Mouse (Mus musculus): Measurements from ENCODE around the gene Entpd7. TPM values are rescaled to one million over a fixed set of nuclear protein-coding genes. Genes with fewer than 3 reads are reported as not detected.
A peak's percentile ranks its signal among the peaks of the same experiment; 100 is the strongest.

Gene Entpd7
- total RNA-seq, 2 experiments from 2014 or later = 7.7 to 17.8 TPM

DNA sequence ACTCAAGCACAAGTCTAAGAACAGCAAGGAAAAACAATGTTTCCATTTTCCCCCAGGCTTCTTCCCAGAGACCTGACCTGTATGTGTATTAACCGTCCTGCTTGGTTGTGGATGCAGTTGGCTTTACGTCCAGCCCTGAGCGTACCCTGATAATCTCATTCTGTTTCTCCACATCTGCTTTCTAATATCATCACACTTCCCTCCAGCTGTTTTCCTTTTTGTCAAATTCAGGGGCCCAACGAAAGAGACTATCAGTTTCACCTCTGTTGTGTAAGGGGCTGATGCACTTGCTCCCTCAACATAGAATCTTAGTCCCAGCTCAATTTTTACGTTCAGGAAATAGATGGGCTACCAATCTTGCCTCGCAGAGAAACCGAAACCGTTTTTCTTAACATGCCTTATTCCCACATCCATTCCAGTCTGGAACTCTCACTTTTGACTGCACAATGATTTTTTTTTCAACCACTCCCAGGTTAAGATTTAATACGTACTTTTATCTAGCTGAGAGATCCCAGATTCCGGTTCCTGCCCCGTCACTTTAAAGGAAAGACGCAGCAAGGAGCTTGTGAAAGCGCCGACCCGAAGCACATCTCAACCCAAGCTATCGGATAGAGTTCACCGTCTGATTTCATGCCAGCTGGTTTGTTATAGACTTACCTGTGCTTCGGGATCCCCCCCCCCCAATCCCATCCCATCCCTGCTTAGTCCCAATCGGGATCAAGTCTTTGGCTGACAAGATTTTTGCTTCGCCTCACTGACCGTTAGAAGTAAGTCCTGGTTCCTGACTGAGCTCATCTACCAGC lies 15.8 kb upstream of the Entpd7 start:
- ATAC-seq (ENCODE audit: poor library complexity, severe bottlenecking) = no peak

DNA sequence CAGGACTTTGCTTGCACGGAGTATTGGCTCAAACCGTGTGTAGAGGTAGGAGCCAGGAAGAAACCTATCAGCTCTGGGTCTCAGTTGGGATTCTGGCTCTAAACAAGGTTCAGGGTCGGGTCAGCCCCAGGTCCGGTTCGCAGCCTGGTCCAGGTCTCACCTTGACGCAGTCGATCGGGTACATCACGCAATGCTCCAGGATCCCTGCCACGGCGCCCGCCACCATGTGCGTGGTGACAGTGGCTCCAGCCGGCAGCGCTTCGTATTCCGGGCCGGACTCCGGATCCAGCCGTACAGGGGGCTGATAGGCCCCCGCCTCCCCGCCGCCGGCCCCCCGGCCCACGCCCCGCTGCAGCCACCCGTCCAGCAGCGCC lies 15.2 kb upstream of the Entpd7 start:
- ATAC-seq (ENCODE audit: poor library complexity, severe bottlenecking) = no peak

DNA sequence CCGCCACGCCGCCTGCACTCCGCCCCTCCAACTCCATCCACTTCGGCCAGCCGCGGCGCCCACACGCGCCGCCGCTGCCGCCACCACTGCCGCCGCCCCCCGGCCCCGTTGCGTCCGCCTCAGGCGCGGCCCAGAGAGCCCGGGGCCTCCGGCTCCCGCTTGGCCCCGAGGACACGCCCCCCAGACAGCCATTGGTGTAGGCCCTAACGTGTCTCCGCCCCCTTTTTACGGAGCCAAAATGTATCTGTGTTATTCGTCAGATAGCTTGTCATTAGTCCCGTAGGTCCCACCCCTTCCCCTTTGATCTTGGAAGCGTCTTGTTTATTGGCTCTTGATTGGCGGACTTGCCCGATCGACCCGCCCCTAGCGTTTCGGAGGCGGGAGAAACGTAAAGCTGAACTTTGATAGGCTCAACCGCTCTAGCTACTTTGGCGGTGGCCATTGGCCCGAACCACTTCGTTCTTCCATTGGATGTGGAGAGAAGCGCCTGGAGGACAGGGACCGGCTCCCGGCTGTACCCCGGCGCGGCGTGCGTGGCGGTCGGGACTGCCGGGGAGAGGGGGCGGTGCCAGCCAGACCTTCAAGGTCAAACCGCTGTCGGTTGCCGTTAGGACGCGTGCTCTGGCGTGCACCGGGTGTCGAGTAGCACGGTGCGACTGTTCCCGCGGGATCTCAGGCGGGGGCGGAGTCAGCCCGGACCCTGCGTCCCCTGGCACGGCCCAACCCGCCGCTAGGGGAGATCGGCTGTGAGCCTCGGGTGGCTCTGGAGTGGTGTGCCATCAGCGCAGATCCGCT lies 14.5 kb upstream of the Entpd7 start, which contains the start of gene Slc25a28:
Gene Slc25a28 (minus strand): TSS at position 152 of the 795 bp plus-strand sequence.
- ATAC-seq (ENCODE audit: poor library complexity, severe bottlenecking) = peak; percentile 81

GRCm38 (mm10) chr19:43675525-43676400 lies 13.7 kb upstream of the Entpd7 start:
- ATAC-seq (ENCODE audit: poor library complexity, severe bottlenecking) = no peak; the same call in 1 of the 2 replicates

DNA sequence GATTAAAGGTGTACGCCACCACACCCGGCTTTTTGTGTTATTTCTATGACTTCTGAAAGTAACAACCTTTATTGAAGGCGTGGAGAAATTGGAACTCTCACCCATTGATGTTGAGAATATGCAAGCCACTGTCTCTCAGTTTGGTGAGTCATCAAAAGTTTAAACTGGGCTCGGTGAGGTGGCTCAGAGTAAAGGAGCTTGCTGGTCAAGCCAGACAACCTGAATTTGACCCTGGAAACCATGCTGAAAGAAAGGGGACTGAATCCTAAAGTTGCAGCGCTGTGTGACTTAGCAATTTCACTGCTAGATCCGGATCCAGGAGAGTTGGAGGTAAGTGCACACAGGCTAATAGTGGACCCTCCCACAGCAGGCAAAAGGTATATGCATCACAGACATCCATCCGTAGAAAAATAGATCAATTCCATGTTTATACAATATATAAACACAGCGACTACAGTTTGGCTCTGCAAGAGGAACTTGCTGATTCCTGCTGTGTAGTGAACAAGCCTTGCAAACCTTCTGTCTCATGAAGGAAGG lies 10.9 kb upstream of the Entpd7 start:
- ATAC-seq (ENCODE audit: poor library complexity, severe bottlenecking) = no peak

GRCm38 (mm10) chr19:43679474-43679981 lies 9.9 kb upstream of the Entpd7 start:
- peak; percentile 52 for ATAC-seq (ENCODE audit: poor library complexity, severe bottlenecking)

DNA sequence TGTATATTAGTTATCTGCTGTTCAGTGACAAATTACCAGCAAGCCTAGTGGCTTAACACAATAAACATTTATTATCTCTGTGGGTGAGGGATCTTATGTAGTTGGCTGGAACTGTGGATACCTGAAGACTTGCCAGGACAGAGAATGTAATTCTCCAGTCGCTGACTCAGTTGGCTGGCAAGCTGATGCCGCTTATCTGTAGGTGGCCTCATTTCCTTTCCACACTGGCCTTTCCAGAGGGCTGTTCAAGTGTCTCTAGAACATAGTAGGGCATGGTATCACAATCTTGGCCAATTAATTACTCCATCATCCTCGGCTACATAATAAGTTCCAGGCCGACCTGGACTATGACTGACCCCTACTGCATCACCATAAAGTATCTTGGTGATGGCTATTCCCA lies 7.9 kb upstream of the Entpd7 start:
- ATAC-seq (ENCODE audit: poor library complexity, severe bottlenecking) = no peak

DNA sequence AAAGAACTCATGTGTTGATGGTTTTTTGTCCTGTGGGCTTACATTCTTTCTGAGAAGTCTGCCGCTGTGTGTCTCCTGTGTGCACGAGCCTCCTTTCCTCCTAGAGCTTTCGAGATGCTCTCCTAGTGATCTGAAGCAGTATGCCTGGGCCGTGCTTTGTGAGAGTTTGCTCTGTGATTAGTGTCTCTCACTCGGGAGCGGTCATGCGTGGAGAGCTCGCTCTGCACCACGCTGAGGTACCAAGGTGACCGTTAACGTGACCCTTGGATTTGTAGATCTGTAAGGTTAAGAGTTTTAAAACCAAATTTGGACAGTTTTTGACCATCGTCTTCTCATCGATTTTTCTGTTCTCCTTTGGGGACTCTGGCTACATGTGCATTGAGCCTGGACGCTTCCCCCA lies 3.3 kb downstream of the Entpd7 start:
- ATAC-seq (ENCODE audit: poor library complexity, severe bottlenecking) = no peak

DNA sequence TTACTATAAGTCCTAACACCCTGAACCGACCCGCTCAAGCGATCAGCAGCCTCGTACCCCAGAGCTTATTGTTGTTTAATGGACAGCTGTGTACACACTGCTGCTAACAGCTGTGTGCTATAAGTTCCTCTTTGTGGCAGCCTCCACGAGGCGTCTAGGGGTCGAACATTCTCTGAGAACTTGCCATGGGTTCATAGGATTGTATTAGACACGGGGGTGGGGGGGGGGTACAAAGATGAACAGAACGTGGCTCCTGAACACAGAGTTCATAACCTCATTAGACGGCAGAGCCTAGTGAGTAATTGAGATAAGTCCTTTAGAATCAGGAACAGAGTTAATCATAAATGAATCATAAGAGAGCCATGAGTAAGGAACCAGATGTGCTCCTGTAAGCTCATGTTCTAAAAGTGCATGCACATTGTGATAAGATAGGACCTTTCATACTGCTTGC lies 6.1 kb downstream of the Entpd7 start:
- no peak for ATAC-seq (ENCODE audit: poor library complexity, severe bottlenecking)

DNA sequence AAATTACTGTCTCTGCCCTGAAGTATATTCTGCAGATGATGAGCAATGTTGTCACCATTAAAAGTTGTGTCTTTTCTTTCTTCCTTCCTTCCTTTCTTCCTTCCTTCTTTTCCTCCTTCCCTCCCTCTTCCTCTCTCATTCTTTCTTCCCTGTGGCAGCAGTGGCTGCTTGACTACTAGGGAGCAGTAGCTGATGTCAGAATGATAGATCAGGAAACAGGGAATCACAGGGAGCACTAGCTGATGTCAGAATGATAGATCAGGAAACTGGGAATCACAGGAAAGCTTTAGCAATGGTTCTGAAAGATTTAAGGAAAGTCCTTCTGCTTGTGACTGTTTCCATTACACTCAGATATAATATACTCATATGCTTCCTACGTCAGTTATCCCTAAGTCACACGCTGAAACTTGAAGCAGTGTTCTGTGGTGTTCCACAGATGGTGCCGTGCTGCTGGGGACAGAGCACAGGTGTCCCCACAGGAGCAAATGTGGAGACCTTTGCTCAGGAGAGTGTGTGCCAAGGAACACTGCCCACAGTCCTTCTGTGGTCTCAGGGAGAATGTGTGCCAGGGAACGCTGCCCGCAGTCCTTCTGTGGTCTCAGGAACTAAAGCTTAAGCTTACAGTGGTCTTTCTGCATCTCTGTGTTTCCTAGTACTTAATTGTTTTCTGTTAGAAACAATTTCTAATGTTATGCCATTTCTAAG lies 8.3 kb downstream of the Entpd7 start:
- no peak for ATAC-seq (ENCODE audit: poor library complexity, severe bottlenecking)

DNA sequence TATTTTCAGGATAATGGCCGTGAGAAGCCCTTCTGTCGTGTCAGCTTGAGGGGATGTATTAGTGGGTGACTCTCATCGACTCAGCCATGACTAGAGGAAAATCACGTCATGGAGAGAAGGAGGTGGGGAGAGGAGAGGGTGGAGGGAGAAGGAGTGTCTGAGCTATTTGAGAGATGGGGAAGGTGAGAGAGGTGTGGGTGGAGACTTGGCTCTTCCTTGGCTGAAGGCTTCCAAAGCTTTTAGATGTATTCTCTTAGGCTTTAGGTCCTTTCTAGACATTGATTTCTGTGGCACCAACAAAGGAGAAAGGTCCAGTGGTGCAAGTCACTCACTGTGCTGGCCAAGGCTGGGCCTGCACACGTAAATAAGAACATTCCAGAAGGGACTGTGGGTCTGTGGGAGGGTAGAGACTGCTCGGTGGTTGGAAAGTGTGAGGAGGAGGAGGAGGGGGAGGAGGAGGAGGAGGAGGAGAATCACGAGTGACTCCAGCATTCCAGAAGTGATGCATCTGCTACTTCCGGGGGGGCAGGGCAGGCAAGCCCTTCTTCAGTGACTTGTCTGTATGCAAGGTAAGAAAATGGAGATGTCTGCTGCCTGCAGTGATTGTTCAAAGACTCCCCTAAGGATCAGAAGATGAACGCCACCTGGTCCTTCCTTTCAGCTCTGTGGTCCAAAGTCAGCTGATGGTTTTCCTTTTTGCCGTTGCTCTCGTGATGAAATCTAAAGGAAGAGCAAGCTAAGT lies 9.7 kb downstream of the Entpd7 start:
- no peak for ATAC-seq (ENCODE audit: poor library complexity, severe bottlenecking)

GRCm38 (mm10) chr19:43699763-43700155 lies 10.3 kb downstream of the Entpd7 start:
- no peak for ATAC-seq (ENCODE audit: poor library complexity, severe bottlenecking)

DNA sequence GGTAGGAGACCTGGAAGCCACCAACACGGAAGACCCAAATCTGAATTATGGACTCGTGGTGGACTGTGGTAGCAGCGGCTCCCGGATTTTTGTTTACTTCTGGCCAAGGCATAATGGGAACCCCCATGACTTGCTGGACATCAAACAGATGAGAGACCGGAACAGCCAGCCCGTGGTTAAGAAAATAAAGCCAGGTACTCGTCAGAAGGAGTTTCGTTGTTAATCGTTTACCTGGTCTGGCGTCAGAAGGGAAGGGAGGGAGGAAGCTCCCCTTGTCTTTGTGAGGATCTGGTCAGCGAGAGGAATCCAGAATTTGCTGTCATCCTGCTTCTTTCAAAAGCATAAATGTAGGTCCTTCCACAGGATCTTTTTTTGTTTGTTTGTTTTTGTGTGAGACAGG lies 14.7 kb downstream of the Entpd7 start:
- no peak for ATAC-seq (ENCODE audit: poor library complexity, severe bottlenecking)

GRCm38 (mm10) chr19:43704787-43705497 lies 15.5 kb downstream of the Entpd7 start:
- no peak for ATAC-seq (ENCODE audit: poor library complexity, severe bottlenecking)

- ATAC-seq (ENCODE audit: poor library complexity, severe bottlenecking) = no peak
These were observed 18.7 kb downstream of the Entpd7 start for GRCm38 (mm10) chr19:43708206-43708605.

- no peak for ATAC-seq (ENCODE audit: poor library complexity, severe bottlenecking)
These were observed 19.8 kb downstream of the Entpd7 start for GRCm38 (mm10) chr19:43709317-43709716.

GRCm38 (mm10) chr19:43711159-43711916 lies 21.9 kb downstream of the Entpd7 start:
- ATAC-seq (ENCODE audit: poor library complexity, severe bottlenecking) = peak; percentile 89

DNA sequence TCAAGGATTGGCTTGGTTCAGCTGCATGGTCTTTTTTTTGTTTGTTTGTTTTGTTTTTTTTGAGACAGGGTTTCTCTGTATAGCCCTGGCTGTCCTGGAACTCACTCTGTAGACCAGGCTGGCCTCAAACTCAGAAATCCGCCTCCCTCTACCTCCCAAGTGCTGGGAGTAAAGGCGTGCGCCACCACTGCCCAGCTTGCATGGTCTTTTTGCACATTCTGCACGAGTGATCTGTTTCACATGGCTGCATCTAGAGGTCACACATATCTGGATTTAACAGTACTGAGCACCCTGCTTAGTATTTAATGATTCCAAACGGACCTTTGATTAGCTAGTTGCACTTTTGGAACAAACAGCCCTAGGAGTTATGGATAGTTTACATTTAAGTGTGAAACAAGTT lies 22.5 kb downstream of the Entpd7 start:
- ATAC-seq (ENCODE audit: poor library complexity, severe bottlenecking) = no peak

Measured in megakaryocyte, adult 5-6 weeks (primary cell).